Mouse (Mus musculus) small intestine, adult 2 months (tissue): ENCODE data around the gene Slc7a11.

Experiments used
- CTCF ChIP-seq: fragments of 200-500 bp; IDR thresholded peaks from 2 replicates; pipeline ENCODE4 v1.5.1; 2012; ENCODE audit warnings: low read depth, mild to moderate bottlenecking, control low read depth, inconsistent platforms, low read length, moderate library complexity, mixed read lengths; ENCODE audit not compliant: insufficient replicate concordance, insufficient read length; ENCODE audit errors: extremely low read depth
- POLR2A ChIP-seq: fragments of 200-500 bp; IDR thresholded peaks from 2 replicates; pipeline ENCODE4 v1.6.1; 2012; ENCODE audit warnings: low read depth, mild to moderate bottlenecking, control low read depth, inconsistent platforms, low read length, moderate library complexity

- TF ChIP-seq POLR2A (no peak), CTCF (no peak)
Measured at GRCm38 (mm10) chr3:49908426-49909341, 534.7 kb downstream of the Slc7a11 start.
